Mouse (Mus musculus) 416B (cell line): Measurements from ENCODE around the gene Fshb.

ENCODE experiments used
- DNase-seq: peaks from one replicate; pipeline ENCODE4 v3.0.0; 2011; ENCODE audit warnings: low read depth

The Fshb gene

GRCm38 (mm10) chr2:107059556-107059955 lies at the start of gene Fshb:
Gene Fshb (minus strand): TSS chr2:107059656.
- no peak for DNase-seq

- no peak for DNase-seq
These were observed 24.8 kb upstream of the Fshb start for GRCm38 (mm10) chr2:107084256-107084655.

GRCm38 (mm10) chr2:107083071-107083885 lies 23.8 kb upstream of the Fshb start:
- peak; percentile 49 for DNase-seq

GRCm38 (mm10) chr2:107063260-107063659 lies 3.8 kb upstream of the Fshb start:
- DNase-seq: no peak

- no peak for DNase-seq
These were observed 13.5 kb downstream of the Fshb start for GRCm38 (mm10) chr2:107045955-107046354.

- DNase-seq: no peak
These were observed 18.6 kb downstream of the Fshb start for GRCm38 (mm10) chr2:107040816-107041215.

- no peak for DNase-seq
These were observed 23.5 kb downstream of the Fshb start for GRCm38 (mm10) chr2:107035980-107036379.

- no peak for DNase-seq
These were observed 34.8 kb downstream of the Fshb start for GRCm38 (mm10) chr2:107024694-107025093.

GRCm38 (mm10) chr2:107022713-107023112 lies 36.7 kb downstream of the Fshb start:
- DNase-seq: no peak

GRCm38 (mm10) chr2:107019331-107019730 lies 40.1 kb downstream of the Fshb start:
- DNase-seq: no peak

GRCm38 (mm10) chr2:107013161-107013560 lies 46.3 kb downstream of the Fshb start:
- DNase-seq: no peak

GRCm38 (mm10) chr2:107012318-107012717 lies 47.1 kb downstream of the Fshb start:
- DNase-seq: no peak

- DNase-seq: no peak
These were observed 49.3 kb downstream of the Fshb start for GRCm38 (mm10) chr2:107010160-107010559.

- no peak for DNase-seq
These were observed 53.1 kb downstream of the Fshb start for GRCm38 (mm10) chr2:107006378-107006777.
